Comparison of ENCODE assay signal across 13 mouse cellular contexts in genomic region chr7:140670693-140671092, GRCm38 (mm10). TPM values are rescaled to one million over a fixed set of nuclear protein-coding genes. Genes with fewer than 3 reads are reported as not detected.
"Had no signal": no experiment of that assay in that cellular context is flagged by ENCODE, and none has a peak within 500 bp of the region (broad histone marks: within the 10 kb centered on the region; RNA-seq: fewer than 3 reads in every experiment).

No protein-coding gene starts in this region.

RNA-seq across cellular contexts. Expression of gene Olfr539, which starts 11.0 kb away (rescaled TPM):
- polyA plus RNA-seq: small intestine, adult 2 months; spleen, adult 2 months; stomach, embryonic 14.5 days; stomach, embryonic 16.5 days; stomach, postnatal 0 days; thymus, adult 2 months; thymus, postnatal 0 days had no signal

RNA-seq across cellular contexts. Expression of gene Olfr45, which starts 11.1 kb away (rescaled TPM):
- polyA plus RNA-seq: neural tube, embryonic 13.5 days; neural tube, embryonic 14.5 days; neural tube, embryonic 15.5 days; small intestine, adult 2 months; spleen, adult 2 months; stomach, embryonic 14.5 days; stomach, embryonic 15.5 days; stomach, embryonic 16.5 days; stomach, postnatal 0 days; testis, adult 2 months; thymus, adult 2 months; thymus, postnatal 0 days; urinary bladder, adult 2 months had no signal

RNA-seq across cellular contexts. Expression of gene Olfr53, which starts 24.4 kb away (rescaled TPM):
- polyA plus RNA-seq: neural tube, embryonic 13.5 days; neural tube, embryonic 14.5 days; neural tube, embryonic 15.5 days; small intestine, adult 2 months; spleen, adult 2 months; stomach, embryonic 14.5 days; stomach, embryonic 15.5 days; stomach, embryonic 16.5 days; stomach, postnatal 0 days; testis, adult 2 months; thymus, adult 2 months; thymus, postnatal 0 days; urinary bladder, adult 2 months had no signal

RNA-seq across cellular contexts. Expression of gene Olfr541, which starts 26.4 kb away (rescaled TPM):
- polyA plus RNA-seq: neural tube, embryonic 13.5 days; neural tube, embryonic 14.5 days; neural tube, embryonic 15.5 days; small intestine, adult 2 months; spleen, adult 2 months; stomach, embryonic 14.5 days; stomach, embryonic 15.5 days; stomach, embryonic 16.5 days; stomach, postnatal 0 days; testis, adult 2 months; thymus, adult 2 months; thymus, postnatal 0 days; urinary bladder, adult 2 months had no signal

RNA-seq across cellular contexts. Expression of gene Olfr61, which starts 41.9 kb away (rescaled TPM):
- polyA plus RNA-seq: neural tube, embryonic 13.5 days; neural tube, embryonic 14.5 days; neural tube, embryonic 15.5 days; small intestine, adult 2 months; spleen, adult 2 months; stomach, embryonic 14.5 days; stomach, embryonic 15.5 days; stomach, embryonic 16.5 days; stomach, postnatal 0 days; thymus, adult 2 months; thymus, postnatal 0 days; urinary bladder, adult 2 months had no signal
